Mouse (Mus musculus): ENCODE results near the gene Agbl4. TPM values are rescaled to one million over a fixed set of nuclear protein-coding genes. Genes with fewer than 3 reads are reported as not detected.

Agbl4 gene
- polyA plus RNA-seq, 1 experiment from 2014 or later: 0.97 TPM

GRCm38 (mm10) chr4:111493750-111494404, 1096.4 kb downstream of the Agbl4 start:
- Histone ChIP-seq H3K36me3 (ENCODE audit: control insufficient read depth, insufficient read depth, low read length) (no peaks in the 10 kb centered on the region), H3K27ac (ENCODE audit: low read length) (no peak overlapping the region), H3K4me1 (replicated peaks; ENCODE audit: control insufficient read depth, insufficient read depth, low read length) (no peaks in the 10 kb centered on the region), H3K4me3 (ENCODE audit: low read length) (no peak overlapping the region), H3K4me2 (ENCODE audit: low read depth, low read length) (no peak overlapping the region), H3K9me3 (ENCODE audit: control insufficient read depth, low read length) (no peaks in the 10 kb centered on the region), H3K9ac (ENCODE audit: low read length) (no peak overlapping the region), H3K27me3 (ENCODE audit: control insufficient read depth, insufficient read depth, low read depth, low read length) (no peaks in the 10 kb centered on the region)
- ATAC-seq (ENCODE audit: low read depth): no peak
- WGBS: 47% methylated on average over 5 of the region's 5 CpGs

- Histone ChIP-seq H3K4me3 (ENCODE audit: low read length) (no peak overlapping the region), H3K4me2 (ENCODE audit: low read depth, low read length) (no peak overlapping the region), H3K27ac (ENCODE audit: low read length) (no peak overlapping the region), H3K36me3 (ENCODE audit: control insufficient read depth, insufficient read depth, low read length) (no peaks in the 10 kb centered on the region), H3K9ac (ENCODE audit: low read length) (no peak overlapping the region), H3K9me3 (ENCODE audit: control insufficient read depth, low read length) (no peaks in the 10 kb centered on the region), H3K4me1 (replicated peaks; ENCODE audit: control insufficient read depth, insufficient read depth, low read length) (no peaks in the 10 kb centered on the region), H3K27me3 (ENCODE audit: control insufficient read depth, insufficient read depth, low read depth, low read length) (no peaks in the 10 kb centered on the region)
- 3% methylated on average over 2 of the region's 2 CpGs for WGBS
- peak; percentile 36; the same call in 1 of the 2 replicates for ATAC-seq (ENCODE audit: low read depth)
These were observed 1098.5 kb downstream of the Agbl4 start for GRCm38 (mm10) chr4:111495949-111496348.

- no peak for ATAC-seq (ENCODE audit: low read depth)
- Histone ChIP-seq H3K36me3 (ENCODE audit: control insufficient read depth, insufficient read depth, low read length) (no peaks in the 10 kb centered on the region), H3K4me2 (ENCODE audit: low read depth, low read length) (no peak overlapping the region), H3K27ac (ENCODE audit: low read length) (no peak overlapping the region), H3K4me3 (ENCODE audit: low read length) (no peak overlapping the region), H3K27me3 (ENCODE audit: control insufficient read depth, insufficient read depth, low read depth, low read length) (no peaks in the 10 kb centered on the region), H3K4me1 (replicated peaks; ENCODE audit: control insufficient read depth, insufficient read depth, low read length) (no peaks in the 10 kb centered on the region), H3K9ac (ENCODE audit: low read length) (no peak overlapping the region), H3K9me3 (ENCODE audit: control insufficient read depth, low read length) (no peaks in the 10 kb centered on the region)
- WGBS: 57% methylated on average over 3 of the region's 3 CpGs
These were observed 1101.3 kb downstream of the Agbl4 start for GRCm38 (mm10) chr4:111498751-111499150.

- H3K4me3 ChIP-seq (ENCODE audit: low read length): no peak overlapping the region
- WGBS: 92% methylated on average over 1 of the region's 1 CpGs
- H3K27me3 ChIP-seq (ENCODE audit: control insufficient read depth, insufficient read depth, low read depth, low read length): no peaks in the 10 kb centered on the region
- no peak overlapping the region for H3K9ac ChIP-seq (ENCODE audit: low read length)
- no peaks in the 10 kb centered on the region for H3K4me1 ChIP-seq (replicated peaks; ENCODE audit: control insufficient read depth, insufficient read depth, low read length)
- no peaks in the 10 kb centered on the region for H3K36me3 ChIP-seq (ENCODE audit: control insufficient read depth, insufficient read depth, low read length)
- no peak overlapping the region for H3K4me2 ChIP-seq (ENCODE audit: low read depth, low read length)
- ATAC-seq (ENCODE audit: low read depth): no peak
- H3K27ac ChIP-seq (ENCODE audit: low read length): no peak overlapping the region
- H3K9me3 ChIP-seq (ENCODE audit: control insufficient read depth, low read length): no peaks in the 10 kb centered on the region
These were observed 1104.0 kb downstream of the Agbl4 start for GRCm38 (mm10) chr4:111501441-111501840.

- H3K4me1 ChIP-seq (replicated peaks; ENCODE audit: control insufficient read depth, insufficient read depth, low read length): no peaks in the 10 kb centered on the region
- H3K4me3 ChIP-seq (ENCODE audit: low read length): no peak overlapping the region
- H3K9ac ChIP-seq (ENCODE audit: low read length): no peak overlapping the region
- 47% methylated on average over 5 of the region's 5 CpGs for WGBS
- H3K9me3 ChIP-seq (ENCODE audit: control insufficient read depth, low read length): no peaks in the 10 kb centered on the region
- no peaks in the 10 kb centered on the region for H3K27me3 ChIP-seq (ENCODE audit: control insufficient read depth, insufficient read depth, low read depth, low read length)
- H3K27ac ChIP-seq (ENCODE audit: low read length): no peak overlapping the region
- no peaks in the 10 kb centered on the region for H3K36me3 ChIP-seq (ENCODE audit: control insufficient read depth, insufficient read depth, low read length)
- no peak overlapping the region for H3K4me2 ChIP-seq (ENCODE audit: low read depth, low read length)
- no peak for ATAC-seq (ENCODE audit: low read depth)
These were observed 1105.7 kb downstream of the Agbl4 start for GRCm38 (mm10) chr4:111502965-111503727.

- no peak for ATAC-seq (ENCODE audit: low read depth)
- WGBS: 68% methylated on average over 2 of the region's 2 CpGs
- no peaks in the 10 kb centered on the region for H3K4me1 ChIP-seq (replicated peaks; ENCODE audit: control insufficient read depth, insufficient read depth, low read length)
These were observed 1107.5 kb downstream of the Agbl4 start for GRCm38 (mm10) chr4:111504952-111505351.

GRCm38 (mm10) chr4:111510129-111510528, 1112.7 kb downstream of the Agbl4 start:
- no peak overlapping the region for H3K4me2 ChIP-seq (ENCODE audit: low read depth, low read length)
- no peaks in the 10 kb centered on the region for H3K9me3 ChIP-seq (ENCODE audit: control insufficient read depth, low read length)
- no peak overlapping the region for H3K9ac ChIP-seq (ENCODE audit: low read length)
- no peak overlapping the region for H3K4me3 ChIP-seq (ENCODE audit: low read length)
- no peak overlapping the region for H3K27ac ChIP-seq (ENCODE audit: low read length)
- H3K36me3 ChIP-seq (ENCODE audit: control insufficient read depth, insufficient read depth, low read length): no peaks in the 10 kb centered on the region
- H3K27me3 ChIP-seq (ENCODE audit: control insufficient read depth, insufficient read depth, low read depth, low read length): no peaks in the 10 kb centered on the region
- H3K4me1 ChIP-seq (replicated peaks; ENCODE audit: control insufficient read depth, insufficient read depth, low read length): no peaks in the 10 kb centered on the region
- 29% methylated on average over 1 of the region's 2 CpGs for WGBS
- ATAC-seq (ENCODE audit: low read depth): no peak

More at GRCm38 (mm10) chr4:111504952-111505351, 1107.5 kb downstream of the Agbl4 start:
- H3K9ac ChIP-seq (ENCODE audit: low read length): no peak overlapping the region
- no peaks in the 10 kb centered on the region for H3K36me3 ChIP-seq (ENCODE audit: control insufficient read depth, insufficient read depth, low read length)
- no peaks in the 10 kb centered on the region for H3K9me3 ChIP-seq (ENCODE audit: control insufficient read depth, low read length)
- H3K27me3 ChIP-seq (ENCODE audit: control insufficient read depth, insufficient read depth, low read depth, low read length): no peaks in the 10 kb centered on the region
- H3K27ac ChIP-seq (ENCODE audit: low read length): no peak overlapping the region
- no peak overlapping the region for H3K4me3 ChIP-seq (ENCODE audit: low read length)
- no peak overlapping the region for H3K4me2 ChIP-seq (ENCODE audit: low read depth, low read length)

- H3K36me3 ChIP-seq (ENCODE audit: control insufficient read depth, insufficient read depth, low read length): no peaks in the 10 kb centered on the region
- no peaks in the 10 kb centered on the region for H3K27me3 ChIP-seq (ENCODE audit: control insufficient read depth, insufficient read depth, low read depth, low read length)
- H3K4me2 ChIP-seq (ENCODE audit: low read depth, low read length): no peak overlapping the region
- WGBS: 29% methylated on average over 3 of the region's 3 CpGs
- H3K9me3 ChIP-seq (ENCODE audit: control insufficient read depth, low read length): no peaks in the 10 kb centered on the region
- H3K9ac ChIP-seq (ENCODE audit: low read length): no peak overlapping the region
- H3K27ac ChIP-seq (ENCODE audit: low read length): no peak overlapping the region
- no peaks in the 10 kb centered on the region for H3K4me1 ChIP-seq (replicated peaks; ENCODE audit: control insufficient read depth, insufficient read depth, low read length)
- no peak for ATAC-seq (ENCODE audit: low read depth)
- no peak overlapping the region for H3K4me3 ChIP-seq (ENCODE audit: low read length)
These were observed 1116.5 kb downstream of the Agbl4 start for GRCm38 (mm10) chr4:111513921-111514320.

GRCm38 (mm10) chr4:111516136-111516535, 1118.7 kb downstream of the Agbl4 start:
- no peak overlapping the region for H3K4me2 ChIP-seq (ENCODE audit: low read depth, low read length)
- no peak overlapping the region for H3K9ac ChIP-seq (ENCODE audit: low read length)
- H3K36me3 ChIP-seq (ENCODE audit: control insufficient read depth, insufficient read depth, low read length): no peaks in the 10 kb centered on the region
- no peak overlapping the region for H3K4me3 ChIP-seq (ENCODE audit: low read length)
- no peak for ATAC-seq (ENCODE audit: low read depth)
- no peak overlapping the region for H3K27ac ChIP-seq (ENCODE audit: low read length)
- 91% methylated on average over 2 of the region's 2 CpGs for WGBS
- H3K9me3 ChIP-seq (ENCODE audit: control insufficient read depth, low read length): no peaks in the 10 kb centered on the region
- no peaks in the 10 kb centered on the region for H3K4me1 ChIP-seq (replicated peaks; ENCODE audit: control insufficient read depth, insufficient read depth, low read length)
- no peaks in the 10 kb centered on the region for H3K27me3 ChIP-seq (ENCODE audit: control insufficient read depth, insufficient read depth, low read depth, low read length)

Data from lung, embryonic 16.5 days (tissue).